Mouse (Mus musculus) liver, postnatal 0 days (tissue): ENCODE data around the gene Cdk1.

ENCODE experiments used
- CTCF ChIP-seq: sonication (generic); IDR thresholded peaks from 2 replicates; pipeline ENCODE4 v1.5.1; 2016; ENCODE audit warnings: antibody characterized with exemption, low read depth
- EP300 ChIP-seq: IDR thresholded peaks from 2 replicates; pipeline ENCODE4 v1.6.1; 2016; ENCODE audit warnings: antibody characterized with exemption, low read depth, mild to moderate bottlenecking

DNA sequence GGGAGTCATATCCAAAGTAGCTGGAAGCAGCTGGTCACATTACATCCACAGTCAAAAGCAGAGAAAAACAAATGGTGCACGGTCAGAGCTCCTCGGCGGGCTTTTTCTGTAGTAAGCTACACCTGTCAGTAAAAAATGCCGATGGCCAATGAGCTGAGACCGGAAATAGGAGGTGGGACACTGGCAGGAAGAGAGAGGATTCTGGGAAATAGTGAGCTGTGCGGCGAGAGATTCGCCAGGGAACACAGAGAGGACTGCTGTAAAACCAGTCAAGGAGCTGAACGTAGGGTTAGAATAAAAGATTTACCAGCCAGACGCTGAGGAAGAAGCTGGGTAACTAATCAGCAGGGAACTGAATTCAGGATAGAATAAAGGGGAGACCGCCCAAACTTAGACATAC, 34.2 kb downstream of the Cdk1 start:
- TF ChIP-seq CTCF (no peak), EP300 (no peak)
